Mouse (Mus musculus): ENCODE measurements around the gene Arid3b. TPM values are rescaled to one million over a fixed set of nuclear protein-coding genes. Genes with fewer than 3 reads are reported as not detected.

The Arid3b gene
- polyA plus RNA-seq, 1 experiment = 52.9 TPM

- no peak overlapping the region for H3K4me3 ChIP-seq (replicated peaks; ENCODE audit: control insufficient read depth, low read depth, low read length)
- 88% methylated on average over 6 of the region's 6 CpGs for WGBS
- H3K4me1 ChIP-seq (ENCODE audit: control insufficient read depth, insufficient read depth, low read length) = no peaks in the 10 kb centered on the region; the same call in 1 of the 2 replicates
- TF ChIP-seq POLR2A (IDR thresholded peaks at IDR 0.05; ENCODE audit: borderline replicate concordance, control insufficient read depth, low read depth, low read length) = no peak
- TF ChIP-seq CTCF (IDR thresholded peaks at IDR 0.05; ENCODE audit: control insufficient read depth, insufficient read depth, low read length) = no peak
- H3K27ac ChIP-seq (ENCODE audit: control insufficient read depth, insufficient read depth, low read depth, low read length, poor library complexity) = no peak overlapping the region
Observed at GRCm38 (mm10) chr9:57868767-57869166, 32.2 kb upstream of the Arid3b start.

GRCm38 (mm10) chr9:57867880-57868279, 31.3 kb upstream of the Arid3b start:
- TF ChIP-seq POLR2A (IDR thresholded peaks at IDR 0.05; ENCODE audit: borderline replicate concordance, control insufficient read depth, low read depth, low read length) (no peak), CTCF (IDR thresholded peaks at IDR 0.05; ENCODE audit: control insufficient read depth, insufficient read depth, low read length) (no peak)
- 88% methylated on average over 5 of the region's 5 CpGs for WGBS
- Histone ChIP-seq H3K27ac (ENCODE audit: control insufficient read depth, insufficient read depth, low read depth, low read length, poor library complexity) (no peak overlapping the region), H3K4me3 (replicated peaks; ENCODE audit: control insufficient read depth, low read depth, low read length) (no peak overlapping the region), H3K4me1 (ENCODE audit: control insufficient read depth, insufficient read depth, low read length) (no peaks in the 10 kb centered on the region; the same call in 1 of the 2 replicates)

DNA sequence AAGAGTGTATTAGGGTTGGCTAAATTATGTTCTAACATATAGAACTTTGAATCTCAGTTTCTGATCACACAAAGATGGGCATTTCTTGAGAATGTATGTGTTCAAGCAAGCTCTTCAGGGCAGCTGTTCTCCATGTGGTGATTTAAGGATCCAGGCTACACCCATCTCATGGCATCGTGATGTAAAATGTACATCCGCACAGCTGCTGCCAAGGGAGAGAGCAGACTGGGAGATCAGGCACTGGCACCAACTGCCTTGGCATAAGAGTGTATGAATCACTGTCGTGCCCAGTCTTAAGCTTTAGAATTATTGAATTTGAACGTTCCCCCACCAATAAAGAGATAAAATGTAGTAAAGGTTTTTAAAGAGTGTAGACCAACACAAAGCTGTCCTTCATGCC, 30.6 kb upstream of the Arid3b start:
- TF ChIP-seq CTCF (IDR thresholded peaks at IDR 0.05; ENCODE audit: control insufficient read depth, insufficient read depth, low read length) (no peak), POLR2A (IDR thresholded peaks at IDR 0.05; ENCODE audit: borderline replicate concordance, control insufficient read depth, low read depth, low read length) (no peak)
- Histone ChIP-seq H3K4me1 (ENCODE audit: control insufficient read depth, insufficient read depth, low read length) (no peaks in the 10 kb centered on the region; the same call in 1 of the 2 replicates), H3K4me3 (replicated peaks; ENCODE audit: control insufficient read depth, low read depth, low read length) (no peak overlapping the region), H3K27ac (ENCODE audit: control insufficient read depth, insufficient read depth, low read depth, low read length, poor library complexity) (no peak overlapping the region)
- 89% methylated on average over 4 of the region's 4 CpGs for whole genome bisulfite sequencing

GRCm38 (mm10) chr9:57866530-57866929, 29.9 kb upstream of the Arid3b start:
- no peak for TF ChIP-seq POLR2A (IDR thresholded peaks at IDR 0.05; ENCODE audit: borderline replicate concordance, control insufficient read depth, low read depth, low read length)
- no peak for TF ChIP-seq CTCF (IDR thresholded peaks at IDR 0.05; ENCODE audit: control insufficient read depth, insufficient read depth, low read length)
- H3K4me1 ChIP-seq (ENCODE audit: control insufficient read depth, insufficient read depth, low read length) = no peaks in the 10 kb centered on the region; the same call in 1 of the 2 replicates
- H3K27ac ChIP-seq (ENCODE audit: control insufficient read depth, insufficient read depth, low read depth, low read length, poor library complexity) = no peak overlapping the region
- WGBS = 58% methylated on average over 7 of the region's 7 CpGs
- H3K4me3 ChIP-seq (replicated peaks; ENCODE audit: control insufficient read depth, low read depth, low read length) = no peak overlapping the region

DNA sequence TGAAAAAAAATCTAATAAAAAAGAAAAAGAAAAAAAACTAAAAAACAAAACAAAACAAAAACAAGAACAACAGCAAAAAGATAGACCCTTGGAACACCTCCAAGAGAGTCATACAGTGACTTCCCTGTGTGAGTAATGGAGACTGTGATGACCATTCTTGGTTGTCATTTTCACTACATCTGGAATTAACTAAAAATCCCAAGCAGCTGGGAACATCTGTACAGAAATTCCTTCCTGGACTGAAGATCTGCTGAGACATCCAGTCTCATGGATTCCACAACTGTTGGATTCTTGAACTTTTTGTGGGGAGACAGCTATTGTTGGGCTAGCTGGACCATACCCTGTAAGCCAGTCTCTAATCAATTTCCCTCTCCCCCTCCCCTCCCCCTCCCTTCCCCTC, 27.7 kb upstream of the Arid3b start:
- TF ChIP-seq CTCF (IDR thresholded peaks at IDR 0.05; ENCODE audit: control insufficient read depth, insufficient read depth, low read length) = no peak
- no peak for TF ChIP-seq POLR2A (IDR thresholded peaks at IDR 0.05; ENCODE audit: borderline replicate concordance, control insufficient read depth, low read depth, low read length)
- Histone ChIP-seq H3K4me1 (ENCODE audit: control insufficient read depth, insufficient read depth, low read length) (no peaks in the 10 kb centered on the region; the same call in 1 of the 2 replicates), H3K27ac (ENCODE audit: control insufficient read depth, insufficient read depth, low read depth, low read length, poor library complexity) (no peak overlapping the region), H3K4me3 (replicated peaks; ENCODE audit: control insufficient read depth, low read depth, low read length) (no peak overlapping the region)

- 40% methylated on average over 9 of the region's 9 CpGs for WGBS
- TF ChIP-seq POLR2A (IDR thresholded peaks at IDR 0.05; ENCODE audit: borderline replicate concordance, control insufficient read depth, low read depth, low read length) (no peak), CTCF (IDR thresholded peaks at IDR 0.05; ENCODE audit: control insufficient read depth, insufficient read depth, low read length) (peak; percentile 65)
- no peak overlapping the region for H3K4me3 ChIP-seq (replicated peaks; ENCODE audit: control insufficient read depth, low read depth, low read length)
Observed at GRCm38 (mm10) chr9:57861951-57862471, 25.4 kb upstream of the Arid3b start.

GRCm38 (mm10) chr9:57856456-57856855, 19.9 kb upstream of the Arid3b start:
- Histone ChIP-seq H3K27ac (ENCODE audit: control insufficient read depth, insufficient read depth, low read depth, low read length, poor library complexity) (no peak overlapping the region), H3K4me1 (ENCODE audit: control insufficient read depth, insufficient read depth, low read length) (no peaks in the 10 kb centered on the region), H3K4me3 (replicated peaks; ENCODE audit: control insufficient read depth, low read depth, low read length) (no peak overlapping the region)
- 85% methylated on average over 2 of the region's 2 CpGs for WGBS
- no peak for TF ChIP-seq POLR2A (IDR thresholded peaks at IDR 0.05; ENCODE audit: borderline replicate concordance, control insufficient read depth, low read depth, low read length)
- no peak for TF ChIP-seq CTCF (IDR thresholded peaks at IDR 0.05; ENCODE audit: control insufficient read depth, insufficient read depth, low read length)

More at GRCm38 (mm10) chr9:57861951-57862471, 25.4 kb upstream of the Arid3b start:
- H3K4me1 ChIP-seq (ENCODE audit: control insufficient read depth, insufficient read depth, low read length) = no peaks in the 10 kb centered on the region; the same call in 1 of the 2 replicates
- no peak overlapping the region for H3K27ac ChIP-seq (ENCODE audit: control insufficient read depth, insufficient read depth, low read depth, low read length, poor library complexity)

DNA sequence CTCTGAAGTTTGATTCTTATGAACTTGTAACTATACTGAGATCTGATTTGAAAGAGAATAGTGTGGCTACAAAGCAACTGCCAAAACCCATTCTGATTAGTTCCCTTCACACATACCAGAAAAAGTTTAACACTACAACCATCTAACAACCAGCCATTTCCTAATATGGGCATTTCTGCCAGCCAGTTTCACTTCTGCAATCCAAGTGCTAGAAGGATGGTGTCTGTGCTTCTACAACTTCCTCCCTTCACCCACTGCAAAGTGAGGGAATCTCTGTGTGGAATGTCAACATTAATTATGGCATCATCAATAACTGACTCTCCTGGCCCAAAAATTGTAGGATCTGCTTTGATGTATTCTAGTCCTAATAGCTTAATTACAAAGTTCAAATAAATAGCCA, 17.7 kb upstream of the Arid3b start:
- H3K4me3 ChIP-seq (replicated peaks; ENCODE audit: control insufficient read depth, low read depth, low read length) = no peak overlapping the region
- no peak overlapping the region for H3K27ac ChIP-seq (ENCODE audit: control insufficient read depth, insufficient read depth, low read depth, low read length, poor library complexity)
- no peak for TF ChIP-seq POLR2A (IDR thresholded peaks at IDR 0.05; ENCODE audit: borderline replicate concordance, control insufficient read depth, low read depth, low read length)
- TF ChIP-seq CTCF (IDR thresholded peaks at IDR 0.05; ENCODE audit: control insufficient read depth, insufficient read depth, low read length) = no peak
- H3K4me1 ChIP-seq (ENCODE audit: control insufficient read depth, insufficient read depth, low read length) = no peaks in the 10 kb centered on the region

DNA sequence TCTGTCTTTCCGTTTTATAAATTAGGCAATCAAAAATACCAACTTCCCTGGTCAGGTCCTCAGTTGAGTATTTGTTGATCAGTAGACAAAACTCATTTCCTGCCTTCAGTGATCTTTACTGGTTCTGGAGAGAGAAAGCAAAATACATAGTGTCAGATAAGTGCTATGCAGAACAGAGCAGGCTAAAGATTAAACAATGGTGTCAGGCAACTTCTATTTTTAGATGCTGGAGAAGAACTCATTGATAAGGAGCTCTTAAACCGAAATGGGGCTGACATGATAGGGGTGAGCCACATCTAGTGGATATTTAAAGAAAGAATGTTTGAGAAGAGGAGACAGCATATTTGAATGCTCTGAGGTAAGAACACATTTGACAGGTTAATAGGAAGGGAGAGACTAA, 2.4 kb upstream of the Arid3b start:
- WGBS = 41% methylated on average over 2 of the region's 2 CpGs
- no peak for TF ChIP-seq CTCF (IDR thresholded peaks at IDR 0.05; ENCODE audit: control insufficient read depth, insufficient read depth, low read length)
- TF ChIP-seq POLR2A (IDR thresholded peaks at IDR 0.05; ENCODE audit: borderline replicate concordance, control insufficient read depth, low read depth, low read length) = no peak

More for the DNA sequence above, 2.4 kb upstream of the Arid3b start:
- no peaks in the 10 kb centered on the region; the same call in 1 of the 2 replicates for H3K4me1 ChIP-seq (ENCODE audit: control insufficient read depth, insufficient read depth, low read length)
- H3K4me3 ChIP-seq (replicated peaks; ENCODE audit: control insufficient read depth, low read depth, low read length) = no peak overlapping the region
- no peak overlapping the region for H3K27ac ChIP-seq (ENCODE audit: control insufficient read depth, insufficient read depth, low read depth, low read length, poor library complexity)
